Mouse (Mus musculus) kidney, adult 2 months (tissue): ENCODE results near the gene Kansl3. TPM values are rescaled to one million over a fixed set of nuclear protein-coding genes. Genes with fewer than 3 reads are reported as not detected.

Source experiments
- DNase-seq: peaks from one replicate; pipeline ENCODE4 v3.0.0; 2021
- H3K27ac ChIP-seq: fragments of 200-500 bp; 2 replicates; pipeline ENCODE4 v1.5.1; 2012; ENCODE audit warnings: low read depth, low read length, control low read depth, inconsistent platforms; ENCODE audit not compliant: insufficient read depth
- H3K27me3 ChIP-seq: fragments of 200-500 bp; replicated peaks from 2 replicates; pipeline ENCODE4 v1.6.1; 2012; ENCODE audit warnings: mild to moderate bottlenecking, moderate library complexity, low read length, inconsistent platforms; ENCODE audit not compliant: control insufficient read depth, insufficient read depth
- H3K36me3 ChIP-seq: fragments of 200-500 bp; 2 replicates; pipeline ENCODE4 v1.6.1; 2012; ENCODE audit warnings: mild to moderate bottlenecking, moderate library complexity, low read length, inconsistent platforms; ENCODE audit not compliant: control insufficient read depth, insufficient read depth
- H3K4me1 ChIP-seq: fragments of 200-500 bp; 2 replicates; pipeline ENCODE4 v1.6.1; 2011; ENCODE audit warnings: low read length; ENCODE audit not compliant: control insufficient read depth, insufficient read depth
- H3K4me3 ChIP-seq: fragments of 200-500 bp; 2 replicates; pipeline ENCODE4 v1.5.1; 2011; ENCODE audit warnings: mild to moderate bottlenecking, low read depth, low read length, control low read depth; ENCODE audit not compliant: insufficient read depth
- CTCF ChIP-seq: fragments of 200-500 bp; conservative IDR thresholded peaks from 2 replicates; pipeline ENCODE4 v1.5.1; 2011; ENCODE audit warnings: low read depth, mild to moderate bottlenecking, control low read depth, low read length, moderate library complexity, mixed read lengths; ENCODE audit not compliant: insufficient read depth, insufficient read length
- POLR2A ChIP-seq: fragments of 200-500 bp; IDR thresholded peaks from one replicate; pipeline ENCODE4 v1.6.1; 2011; ENCODE audit warnings: low read depth, low read length, control low read depth
- WGBS: fragments of 180-500 bp; shearing (Covaris S2); methylation state at CpG from one replicate; pipeline ENCODE4 v1.1.7; 2018; 5-methylcytosine and 5-hydroxymethylcytosine counted together
- polyA plus RNA-seq: library from polyadenylated mRNA; depleted of rRNA; stranded (reverse); fragments of >200 nt; gene quantifications from 2 replicates; pipeline ENCODE4 v1.2.3, GENCODE M21; 2012

Kansl3 gene
- polyA plus RNA-seq, 1 experiment, result 63.8 TPM

- DNase-seq, result peak; percentile 58
- Histone ChIP-seq H3K4me3 (no peak overlapping the region), H3K4me1 (peaks cover 2% of the 10 kb centered on the region; the same call in 1 of the 2 replicates), H3K27ac (0 out of 2 replicates have a peak overlapping the region, but pooled peaks have one; percentile 21), H3K36me3 (peaks cover 5% of the 10 kb centered on the region), H3K27me3 (no peaks in the 10 kb centered on the region)
- 70% methylated on average over 14 of the region's 14 CpGs for whole genome bisulfite sequencing
- TF ChIP-seq CTCF, result no peak
These were observed 35.8 kb downstream of the Kansl3 start for GRCm38 (mm10) chr1:36332955-36333887.

GRCm38 (mm10) chr1:36331743-36332142, 37.2 kb downstream of the Kansl3 start:
- Histone ChIP-seq H3K4me1 (peaks cover 2% of the 10 kb centered on the region; the same call in 1 of the 2 replicates), H3K27me3 (no peaks in the 10 kb centered on the region), H3K27ac (no peak overlapping the region), H3K4me3 (no peak overlapping the region), H3K36me3 (no peaks in the 10 kb centered on the region)
- no peak for TF ChIP-seq CTCF
- no peak for TF ChIP-seq POLR2A
- DNase-seq, result no peak
- 59% methylated on average over 6 of the region's 6 CpGs for WGBS

GRCm38 (mm10) chr1:36326815-36327214, 42.2 kb downstream of the Kansl3 start:
- H3K4me1 ChIP-seq, result 0 out of 2 replicates have a peak, but pooled peaks cover 4% of the 10 kb centered on the region
- H3K27me3 ChIP-seq, result no peaks in the 10 kb centered on the region
- DNase-seq, result no peak
- no peak overlapping the region for H3K27ac ChIP-seq
- 87% methylated on average over 2 of the region's 2 CpGs for WGBS
- H3K36me3 ChIP-seq, result no peaks in the 10 kb centered on the region
- TF ChIP-seq POLR2A (no peak), CTCF (no peak)
- no peak overlapping the region for H3K4me3 ChIP-seq

- 0 out of 2 replicates have a peak, but pooled peaks cover 4% of the 10 kb centered on the region for H3K4me1 ChIP-seq
- TF ChIP-seq CTCF (no peak), POLR2A (no peak)
- no peaks in the 10 kb centered on the region for H3K36me3 ChIP-seq
- no peaks in the 10 kb centered on the region for H3K27me3 ChIP-seq
- no peak overlapping the region for H3K27ac ChIP-seq
- H3K4me3 ChIP-seq, result no peak overlapping the region
- DNase-seq, result no peak
- 88% methylated on average over 2 of the region's 2 CpGs for WGBS
These were observed 43.1 kb downstream of the Kansl3 start for GRCm38 (mm10) chr1:36325900-36326321.

GRCm38 (mm10) chr1:36323746-36324448, 45.1 kb downstream of the Kansl3 start:
- peak; percentile 77 for DNase-seq
- TF ChIP-seq POLR2A, result no peak
- peak; percentile 71 for TF ChIP-seq CTCF
- 22% methylated on average over 8 of the region's 8 CpGs for WGBS
- H3K27me3 ChIP-seq, result no peaks in the 10 kb centered on the region
- no peaks in the 10 kb centered on the region for H3K36me3 ChIP-seq
- no peak overlapping the region for H3K27ac ChIP-seq
- H3K4me1 ChIP-seq, result 0 out of 2 replicates have a peak, but pooled peaks cover 4% of the 10 kb centered on the region
- no peak overlapping the region for H3K4me3 ChIP-seq

GRCm38 (mm10) chr1:36323076-36323475, 45.9 kb downstream of the Kansl3 start:
- Histone ChIP-seq H3K4me1 (0 out of 2 replicates have a peak, but pooled peaks cover 4% of the 10 kb centered on the region), H3K27me3 (no peaks in the 10 kb centered on the region), H3K27ac (no peak overlapping the region), H3K4me3 (no peak overlapping the region), H3K36me3 (no peaks in the 10 kb centered on the region)
- 46% methylated on average over 9 of the region's 9 CpGs for WGBS
- TF ChIP-seq CTCF (no peak), POLR2A (no peak)
- no peak for DNase-seq

GRCm38 (mm10) chr1:36321829-36322573, 47.0 kb downstream of the Kansl3 start:
- Histone ChIP-seq H3K27ac (no peak overlapping the region), H3K27me3 (no peaks in the 10 kb centered on the region), H3K4me1 (0 out of 2 replicates have a peak, but pooled peaks cover 4% of the 10 kb centered on the region), H3K36me3 (no peaks in the 10 kb centered on the region), H3K4me3 (no peak overlapping the region)
- WGBS, result 63% methylated on average over 11 of the region's 11 CpGs
- DNase-seq, result peak; percentile 53
- TF ChIP-seq POLR2A (no peak), CTCF (peak; percentile 52)
